Mouse (Mus musculus): ENCODE measurements around the gene Foxo4. TPM values are rescaled to one million over a fixed set of nuclear protein-coding genes. Genes with fewer than 3 reads are reported as not detected.

The Foxo4 gene
- polyA plus RNA-seq, 1 experiment from 2014 or later: 2.5 TPM

DNA sequence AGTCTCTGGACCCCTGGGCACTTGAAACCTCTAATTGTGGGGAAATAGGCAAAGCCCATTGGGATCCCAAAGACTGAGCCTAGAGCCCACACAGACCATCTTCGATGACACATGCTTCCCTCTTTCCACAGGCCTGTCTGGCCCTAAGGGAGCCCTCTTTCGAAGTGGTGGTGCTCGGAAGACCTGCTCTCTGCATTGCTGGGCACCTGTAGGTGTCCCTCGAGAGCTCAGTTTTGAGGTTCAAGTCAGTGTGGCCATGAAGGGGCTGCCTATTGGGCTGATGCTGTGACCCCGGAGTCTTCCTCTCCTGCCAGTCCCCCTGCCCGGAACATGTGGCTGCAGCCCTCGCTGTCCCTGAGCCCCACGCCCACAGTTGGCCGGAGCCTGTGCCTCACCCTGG, 47.3 kb downstream of the Foxo4 start:
- Histone ChIP-seq H3K9ac (replicated peaks; ENCODE audit: low read depth, low read length) (no peak overlapping the region), H3K9me3 (ENCODE audit: control insufficient read depth, low read depth, low read length) (no peaks in the 10 kb centered on the region), H3K27ac (ENCODE audit: low read length) (no peak overlapping the region), H3K4me3 (ENCODE audit: low read depth, low read length) (no peak overlapping the region), H3K27me3 (ENCODE audit: control insufficient read depth, insufficient read depth, low read length) (no peaks in the 10 kb centered on the region), H3K4me1 (ENCODE audit: control insufficient read depth, insufficient read depth, low read length) (no peaks in the 10 kb centered on the region), H3K4me2 (replicated peaks; ENCODE audit: low read depth, low read length) (no peak overlapping the region), H3K36me3 (ENCODE audit: control insufficient read depth, insufficient read depth, low read length) (no peaks in the 10 kb centered on the region)
- ATAC-seq (ENCODE audit: insufficient number of reproducible peaks, insufficient read depth, low FRiP score, low read depth): no peak
- 80% methylated on average over 9 of the region's 9 CpGs for WGBS

- ATAC-seq (ENCODE audit: insufficient number of reproducible peaks, insufficient read depth, low FRiP score, low read depth): no peak
- Histone ChIP-seq H3K9ac (replicated peaks; ENCODE audit: low read depth, low read length) (no peak overlapping the region), H3K4me2 (replicated peaks; ENCODE audit: low read depth, low read length) (no peak overlapping the region), H3K27me3 (ENCODE audit: control insufficient read depth, insufficient read depth, low read length) (no peaks in the 10 kb centered on the region), H3K9me3 (ENCODE audit: control insufficient read depth, low read depth, low read length) (no peaks in the 10 kb centered on the region), H3K4me3 (ENCODE audit: low read depth, low read length) (no peak overlapping the region), H3K27ac (ENCODE audit: low read length) (no peak overlapping the region), H3K36me3 (ENCODE audit: control insufficient read depth, insufficient read depth, low read length) (no peaks in the 10 kb centered on the region), H3K4me1 (ENCODE audit: control insufficient read depth, insufficient read depth, low read length) (no peaks in the 10 kb centered on the region)
- 54% methylated on average over 2 of the region's 2 CpGs for WGBS
Observed at GRCm38 (mm10) chrX:101304646-101305045, 50.3 kb downstream of the Foxo4 start.

DNA sequence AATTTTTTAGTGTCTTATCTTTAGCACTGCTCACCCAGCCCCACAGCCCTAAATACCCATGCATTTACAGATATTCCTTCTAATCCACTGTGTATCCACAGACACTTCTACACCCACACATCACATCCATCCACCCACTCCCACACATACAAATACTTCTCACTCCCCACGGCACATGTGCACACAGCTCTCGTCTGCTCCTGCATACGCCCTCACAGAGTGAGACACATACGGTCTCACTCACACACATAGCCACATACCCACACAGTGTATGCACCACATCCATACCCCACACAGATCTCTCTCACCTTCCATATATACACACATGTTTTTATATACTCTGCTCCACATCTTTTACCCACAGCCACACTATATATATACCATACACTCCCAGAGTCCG, 55.0 kb downstream of the Foxo4 start:
- Histone ChIP-seq H3K9ac (replicated peaks; ENCODE audit: low read depth, low read length) (no peak overlapping the region), H3K4me3 (ENCODE audit: low read depth, low read length) (no peak overlapping the region), H3K27me3 (ENCODE audit: control insufficient read depth, insufficient read depth, low read length) (no peaks in the 10 kb centered on the region), H3K36me3 (ENCODE audit: control insufficient read depth, insufficient read depth, low read length) (no peaks in the 10 kb centered on the region), H3K4me1 (ENCODE audit: control insufficient read depth, insufficient read depth, low read length) (no peaks in the 10 kb centered on the region), H3K27ac (ENCODE audit: low read length) (no peak overlapping the region), H3K9me3 (ENCODE audit: control insufficient read depth, low read depth, low read length) (no peaks in the 10 kb centered on the region), H3K4me2 (replicated peaks; ENCODE audit: low read depth, low read length) (no peak overlapping the region)
- WGBS: 81% methylated on average over 5 of the region's 5 CpGs
- no peak for ATAC-seq (ENCODE audit: insufficient number of reproducible peaks, insufficient read depth, low FRiP score, low read depth)

Other genes starting within 250 kb of the Foxo4 start
- gene Tex11, start 194.9 kb upstream of the Foxo4 start, polyA plus RNA-seq (2014; fragmentation: Nextera tagmentation; extraction: Ambion mirVana): 0.22 TPM in 1 of 2 replicates, not detected in the other
- 3.4 and 4.5 TPM in 2 replicates for gene Slc7a3, start 168.5 kb upstream of the Foxo4 start, polyA plus RNA-seq (2014; fragmentation: Nextera tagmentation; extraction: Ambion mirVana)
- 50.1 and 56.2 TPM in 2 replicates for gene Snx12, start 32.0 kb upstream of the Foxo4 start, polyA plus RNA-seq (2014; fragmentation: Nextera tagmentation; extraction: Ambion mirVana)
- not detected in 2 replicates for gene Gm614, start 9.5 kb downstream of the Foxo4 start, polyA plus RNA-seq (2014; fragmentation: Nextera tagmentation; extraction: Ambion mirVana)
- gene Il2rg, start 13.7 kb downstream of the Foxo4 start, polyA plus RNA-seq (2014; fragmentation: Nextera tagmentation; extraction: Ambion mirVana): 8.8 and 11.1 TPM in 2 replicates
- gene Gm20489, start 14.5 kb downstream of the Foxo4 start, polyA plus RNA-seq (2014; fragmentation: Nextera tagmentation; extraction: Ambion mirVana): not detected in 2 replicates
- 42.9 and 46.8 TPM in 2 replicates for gene Med12, start 19.5 kb downstream of the Foxo4 start, polyA plus RNA-seq (2014; fragmentation: Nextera tagmentation; extraction: Ambion mirVana)
- 10.4 and 10.5 TPM in 2 replicates for gene Nlgn3, start 44.6 kb downstream of the Foxo4 start, polyA plus RNA-seq (2014; fragmentation: Nextera tagmentation; extraction: Ambion mirVana)
- gene Gjb1, start 121.8 kb downstream of the Foxo4 start, polyA plus RNA-seq (2014; fragmentation: Nextera tagmentation; extraction: Ambion mirVana): 1.2 and 3.6 TPM in 2 replicates
- gene Zmym3, start 166.3 kb downstream of the Foxo4 start, polyA plus RNA-seq (2014; fragmentation: Nextera tagmentation; extraction: Ambion mirVana): 28.0 and 30.4 TPM in 2 replicates
- 358 and 366 TPM in 2 replicates for gene Nono, start 174.8 kb downstream of the Foxo4 start, polyA plus RNA-seq (2014; fragmentation: Nextera tagmentation; extraction: Ambion mirVana)
- gene Itgb1bp2, start 194.6 kb downstream of the Foxo4 start, polyA plus RNA-seq (2014; fragmentation: Nextera tagmentation; extraction: Ambion mirVana): 2.0 and 2.5 TPM in 2 replicates

All from stomach, embryonic 14.5 days (tissue).